Mouse (Mus musculus) gastrocnemius, postnatal 10 days (tissue): ENCODE results near the gene Dnah9. TPM values are rescaled to one million over a fixed set of nuclear protein-coding genes. Genes with fewer than 3 reads are reported as not detected.
A peak's percentile ranks its signal among the peaks of the same experiment; 100 is the strongest.

Source experiments
- DNase-seq: peaks from one replicate; pipeline ENCODE4 v3.0.0; 2021; ENCODE audit warnings: mixed read lengths
- total RNA-seq, 2 experiments: library from RNA; stranded (reverse); gene quantifications; 2 replicates each; pipeline ENCODE4 v1.2.3; 2021

Dnah9 gene
- total RNA-seq, 2 experiments from 2014 or later = not detected

GRCm38 (mm10) chr11:65794428-65795219 lies 373.7 kb downstream of the Dnah9 start:
- no peak for DNase-seq

GRCm38 (mm10) chr11:65788154-65788553 lies 380.2 kb downstream of the Dnah9 start, which contains the start of gene Map2k4:
Gene Map2k4 (minus strand): TSS chr11:65788297.
- peak; percentile 95 for DNase-seq

GRCm38 (mm10) chr11:65787421-65788151 lies 380.8 kb downstream of the Dnah9 start:
- no peak for DNase-seq

- DNase-seq = no peak
These were observed 382.2 kb downstream of the Dnah9 start for GRCm38 (mm10) chr11:65786160-65786559.

- DNase-seq = no peak
These were observed 386.8 kb downstream of the Dnah9 start for GRCm38 (mm10) chr11:65781596-65781995.
